Comparison of ENCODE assay signal across 8 mouse cellular contexts in the genomic region with DNA sequence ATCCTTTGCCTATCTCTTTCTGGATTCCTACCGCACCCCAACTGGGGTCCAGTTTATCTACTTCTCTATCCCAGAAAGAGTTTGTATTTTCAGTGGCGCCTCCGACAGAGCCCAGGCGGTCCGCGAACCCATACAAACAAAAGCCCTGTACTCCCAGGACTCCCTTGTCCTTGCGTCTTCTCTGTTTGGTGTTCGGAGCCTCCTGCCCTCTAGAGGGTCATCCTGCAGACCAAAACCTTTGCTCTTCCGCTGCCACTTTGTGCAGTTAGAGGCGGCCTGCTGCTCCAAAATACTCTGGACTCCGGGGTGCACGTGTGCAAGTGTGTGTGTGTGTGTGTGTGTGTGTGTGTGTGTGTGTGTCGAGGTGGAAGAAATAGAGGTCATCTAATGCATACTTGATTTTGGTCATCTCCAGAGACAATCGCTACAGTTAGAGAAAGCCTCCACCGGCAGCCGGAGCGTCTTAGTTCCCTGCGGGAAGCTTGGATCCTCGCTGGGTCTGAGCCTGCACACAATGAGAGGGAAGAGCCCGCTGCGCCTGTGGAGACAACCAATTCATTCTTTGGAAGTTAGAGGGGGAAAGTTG. TPM values are rescaled to one million over a fixed set of nuclear protein-coding genes. Genes with fewer than 3 reads are reported as not detected.
DNase-seq lines count a peak whose midpoint lies in the region; ATAC-seq lines count a peak whose summit lies in the region.

No protein-coding gene starts in this region.

- H3K27me3 ChIP-seq in heart, embryonic 14.5 days (ENCODE audit: control insufficient read depth, insufficient read depth, low read length): no peaks in the 10 kb centered on the region; the same call in 1 of the 2 replicates
- peaks cover 28% of the 10 kb centered on the region for H3K27me3 ChIP-seq in midbrain, embryonic 12.5 days

- no peaks in the 10 kb centered on the region for H3K9me3 ChIP-seq in heart, embryonic 14.5 days (ENCODE audit: control insufficient read depth, low read length)
- H3K9me3 ChIP-seq in midbrain, embryonic 12.5 days: no peaks in the 10 kb centered on the region

- H3K4me1 ChIP-seq in heart, embryonic 14.5 days (ENCODE audit: control insufficient read depth in 2 of 2, insufficient read depth in 2 of 2, low read length in 2 of 2): peaks cover 5 to 26% of the 10 kb centered on the region in 2 experiments
- H3K4me1 ChIP-seq in midbrain, embryonic 12.5 days: peaks cover 19% of the 10 kb centered on the region

- H3K27ac ChIP-seq in heart, embryonic 14.5 days (replicated peaks in 1 of 2; ENCODE audit: control insufficient read depth in 1 of 2, insufficient read depth in 1 of 2, low read depth in 2 of 2, low read length in 2 of 2): peak overlapping the region; percentile 85 to 88; a peak in 3 of 4 replicates
- H3K27ac ChIP-seq in midbrain, embryonic 12.5 days (replicated peaks): no peak overlapping the region; the same call in 1 of the 2 replicates

- H3K36me3 ChIP-seq in heart, embryonic 14.5 days (ENCODE audit: control insufficient read depth, insufficient read depth, low read length): no peaks in the 10 kb centered on the region
- no peaks in the 10 kb centered on the region for H3K36me3 ChIP-seq in midbrain, embryonic 12.5 days

- peak overlapping the region; percentile 76 for H3K4me2 ChIP-seq in heart, embryonic 14.5 days (ENCODE audit: low read length)
- H3K4me2 ChIP-seq in midbrain, embryonic 12.5 days (replicated peaks): peak overlapping the region; percentile 97

- H3K4me3 ChIP-seq in heart, embryonic 14.5 days (ENCODE audit: control insufficient read depth in 1 of 2, insufficient read depth in 1 of 2, low read depth in 1 of 2, low read length in 2 of 2): peak overlapping the region; percentile 79 to 88
- peak overlapping the region; percentile 75 for H3K4me3 ChIP-seq in midbrain, embryonic 12.5 days

- DNase-seq in right cerebral cortex, postnatal 14 days: peak; percentile 19
- DNase-seq in right cerebral cortex, adult 2 months (ENCODE audit: low spot score in 2 of 2): no peak
- peak; percentile 48 to 56 for DNase-seq in cerebellum, postnatal 25 days
- DNase-seq in kidney, postnatal 10 days: peak; percentile 59
- no peak for DNase-seq in T-cell, adult 2 months (ENCODE audit: low spot score)

- H3K9ac ChIP-seq in heart, embryonic 14.5 days (ENCODE audit: low read length): peak overlapping the region; percentile 94
- H3K9ac ChIP-seq in midbrain, embryonic 12.5 days (replicated peaks): peak overlapping the region; percentile 63

- WGBS in heart, embryonic 14.5 days: under 1% methylated on average over 21 of the region's 21 CpGs
- under 1% methylated on average over 21 of the region's 21 CpGs for WGBS in midbrain, embryonic 12.5 days

- ATAC-seq in heart, embryonic 14.5 days (ENCODE audit: insufficient number of reproducible peaks, insufficient read depth, low FRiP score, low read depth): peak; percentile 28; the same call in 1 of the 2 replicates
- ATAC-seq in midbrain, embryonic 12.5 days (ENCODE audit: low FRiP score, low read depth): no peak
- no peak for ATAC-seq in megakaryocyte progenitor cell, adult 5-6 weeks (replicated peaks; ENCODE audit: poor library complexity)

RNA-seq across cellular contexts. Expression of gene Ror1, which starts 1.1 kb away (rescaled TPM):
- 12.4 and 14.7 TPM in 2 replicates for polyA plus RNA-seq in heart, embryonic 14.5 days (2014; fragmentation: Nextera tagmentation; extraction: Ambion mirVana)
- 4.5 and 6.3 TPM in 2 replicates for polyA plus RNA-seq in midbrain, embryonic 12.5 days (2016; fragmentation: Nextera tagmentation; extraction: Ambion mirVana)
- total RNA-seq in megakaryocyte progenitor cell, adult 5-6 weeks (2015): not detected in 2 replicates
- not detected in 2 replicates for total RNA-seq in megakaryocyte progenitor cell, adult 5-6 weeks (2017)

Comparison
In these comparisons a context has a peak if more than half of its experiments do, and no peak if none do; other contexts are left out.
1. DNase-seq: peak in right cerebral cortex, postnatal 14 days (single experiment), cerebellum, postnatal 25 days (2 of 2) and kidney, postnatal 10 days (single experiment); none in right cerebral cortex, adult 2 months (0 of 2) and T-cell, adult 2 months (single experiment).